Mouse (Mus musculus) kidney, embryonic 15.5 days (tissue): ENCODE results near the gene Cstad. TPM values are rescaled to one million over a fixed set of nuclear protein-coding genes. Genes with fewer than 3 reads are reported as not detected.

Source experiments
- ATAC-seq: fragments of 200-750 bp; cut with Nextera tagmentation; replicated peaks from 2 replicates; pipeline ENCODE4 v1.8.0; 2017; ENCODE audit warnings: moderate TSS enrichment; ENCODE audit not compliant: low FRiP score
- H3K27ac ChIP-seq: fragments of 300-500 bp; sonication (generic); 2 replicates; pipeline ENCODE4 v1.5.1; 2015; ENCODE audit warnings: mild to moderate bottlenecking, inconsistent platforms
- H3K27me3 ChIP-seq: fragments of 300-500 bp; sonication (generic); 2 replicates; pipeline ENCODE4 v1.6.1; 2015; ENCODE audit warnings: inconsistent platforms
- H3K36me3 ChIP-seq: fragments of 300-500 bp; sonication (generic); 2 replicates; pipeline ENCODE4 v1.6.1; 2015; ENCODE audit warnings: inconsistent platforms
- H3K4me1 ChIP-seq: fragments of 300-500 bp; sonication (generic); 2 replicates; pipeline ENCODE4 v1.6.1; 2015; ENCODE audit warnings: inconsistent platforms
- H3K4me2 ChIP-seq: fragments of 300-500 bp; sonication (generic); 2 replicates; pipeline ENCODE4 v1.6.1; 2015; ENCODE audit warnings: moderate library complexity, mild to moderate bottlenecking, inconsistent platforms
- H3K4me3 ChIP-seq: fragments of 300-500 bp; sonication (generic); replicated peaks from 2 replicates; pipeline ENCODE4 v1.5.1; 2015; ENCODE audit warnings: mild to moderate bottlenecking, inconsistent platforms
- H3K9ac ChIP-seq: fragments of 300-500 bp; sonication (generic); 2 replicates; pipeline ENCODE4 v1.6.1; 2015; ENCODE audit warnings: mild to moderate bottlenecking, inconsistent platforms
- H3K9me3 ChIP-seq: fragments of 300-500 bp; sonication (generic); replicated peaks from 2 replicates; pipeline ENCODE4 v1.6.1; 2016; ENCODE audit warnings: inconsistent platforms
- WGBS: fragments of 180-500 bp; shearing (Covaris S2); methylation state at CpG from one replicate; pipeline ENCODE4 v1.1.7; 2015; ENCODE audit warnings: mixed read lengths; 5-methylcytosine and 5-hydroxymethylcytosine counted together
- polyA plus RNA-seq: library from polyadenylated mRNA; unstranded; fragments of >200 nt; fragmentation: Nextera tagmentation; extraction: Ambion mirVana; gene quantifications from 2 replicates; pipeline ENCODE4 v1.2.1, GENCODE M21; 2015

Gene Cstad
- polyA plus RNA-seq, 1 experiment from 2014 or later, result 1.8 TPM

GRCm38 (mm10) chr2:30577010-30577409, 17.8 kb upstream of the Cstad start:
- ATAC-seq, result no peak
- Histone ChIP-seq H3K4me3 (no peak overlapping the region), H3K27ac (no peak overlapping the region), H3K4me1 (0 out of 2 replicates have a peak, but pooled peaks cover 3% of the 10 kb centered on the region), H3K9me3 (peaks cover 7% of the 10 kb centered on the region; the same call in 1 of the 2 replicates), H3K4me2 (no peak overlapping the region), H3K36me3 (no peaks in the 10 kb centered on the region), H3K27me3 (no peaks in the 10 kb centered on the region), H3K9ac (no peak overlapping the region)
- WGBS, result 93% methylated on average over 9 of the region's 9 CpGs

- H3K4me1 ChIP-seq, result 0 out of 2 replicates have a peak, but pooled peaks cover 3% of the 10 kb centered on the region
- H3K9me3 ChIP-seq, result peaks cover 8% of the 10 kb centered on the region; the same call in 1 of the 2 replicates
- H3K27me3 ChIP-seq, result no peaks in the 10 kb centered on the region
- no peak overlapping the region for H3K4me3 ChIP-seq
- no peak for ATAC-seq
- H3K36me3 ChIP-seq, result no peaks in the 10 kb centered on the region
- H3K27ac ChIP-seq, result no peak overlapping the region
- H3K9ac ChIP-seq, result no peak overlapping the region
- 60% methylated on average over 2 of the region's 2 CpGs for WGBS
- no peak overlapping the region for H3K4me2 ChIP-seq
These were observed 16.8 kb upstream of the Cstad start for GRCm38 (mm10) chr2:30578006-30578405.

GRCm38 (mm10) chr2:30587161-30587560, 7.7 kb upstream of the Cstad start:
- H3K4me3 ChIP-seq, result no peak overlapping the region
- peak overlapping the region; percentile 41 for H3K27ac ChIP-seq
- ATAC-seq, result peak; percentile 27
- H3K27me3 ChIP-seq, result no peaks in the 10 kb centered on the region
- H3K4me2 ChIP-seq, result no peak overlapping the region
- no peak overlapping the region for H3K9ac ChIP-seq
- H3K36me3 ChIP-seq, result no peaks in the 10 kb centered on the region
- 18% methylated on average over 8 of the region's 8 CpGs for WGBS
- H3K4me1 ChIP-seq, result peaks cover 36% of the 10 kb centered on the region
- H3K9me3 ChIP-seq, result no peaks in the 10 kb centered on the region

GRCm38 (mm10) chr2:30587671-30588070, 7.2 kb upstream of the Cstad start:
- 0 out of 2 replicates have a peak overlapping the region, but pooled peaks have one; percentile 41 for H3K27ac ChIP-seq
- no peaks in the 10 kb centered on the region for H3K27me3 ChIP-seq
- no peaks in the 10 kb centered on the region for H3K36me3 ChIP-seq
- peaks cover 40% of the 10 kb centered on the region for H3K4me1 ChIP-seq
- no peak overlapping the region for H3K9ac ChIP-seq
- no peaks in the 10 kb centered on the region for H3K9me3 ChIP-seq
- 52% methylated on average over 2 of the region's 2 CpGs for WGBS
- ATAC-seq, result no peak
- no peak overlapping the region for H3K4me3 ChIP-seq
- no peak overlapping the region for H3K4me2 ChIP-seq

- no peaks in the 10 kb centered on the region for H3K27me3 ChIP-seq
- ATAC-seq, result no peak
- H3K9me3 ChIP-seq, result no peaks in the 10 kb centered on the region
- H3K27ac ChIP-seq, result peak overlapping the region; percentile 59; the same call in 1 of the 2 replicates
- 49% methylated on average over 4 of the region's 4 CpGs for WGBS
- H3K9ac ChIP-seq, result no peak overlapping the region
- no peak overlapping the region for H3K4me3 ChIP-seq
- H3K4me1 ChIP-seq, result peaks cover 54% of the 10 kb centered on the region
- no peak overlapping the region for H3K4me2 ChIP-seq
- H3K36me3 ChIP-seq, result no peaks in the 10 kb centered on the region
These were observed 5.8 kb upstream of the Cstad start for GRCm38 (mm10) chr2:30588985-30589511.

- Histone ChIP-seq H3K27ac (no peak overlapping the region), H3K9ac (no peak overlapping the region), H3K9me3 (no peaks in the 10 kb centered on the region), H3K4me2 (no peak overlapping the region), H3K27me3 (no peaks in the 10 kb centered on the region), H3K36me3 (no peaks in the 10 kb centered on the region), H3K4me1 (peaks cover 61% of the 10 kb centered on the region), H3K4me3 (no peak overlapping the region)
- 73% methylated on average over 4 of the region's 4 CpGs for WGBS
- ATAC-seq, result no peak
These were observed 5.1 kb upstream of the Cstad start for GRCm38 (mm10) chr2:30589781-30590180.

- Histone ChIP-seq H3K4me2 (peak overlapping the region; percentile 47), H3K4me3 (no peak overlapping the region), H3K36me3 (no peaks in the 10 kb centered on the region), H3K9ac (no peak overlapping the region), H3K27ac (peak overlapping the region; percentile 55), H3K9me3 (no peaks in the 10 kb centered on the region), H3K27me3 (no peaks in the 10 kb centered on the region), H3K4me1 (peaks cover 70% of the 10 kb centered on the region)
- 9% methylated on average over 3 of the region's 3 CpGs for WGBS
- ATAC-seq, result no peak
These were observed 3.9 kb upstream of the Cstad start for GRCm38 (mm10) chr2:30590909-30591308.

- no peaks in the 10 kb centered on the region for H3K27me3 ChIP-seq
- peaks cover 62% of the 10 kb centered on the region for H3K4me1 ChIP-seq
- no peak overlapping the region for H3K4me2 ChIP-seq
- H3K9ac ChIP-seq, result no peak overlapping the region
- WGBS, result 76% methylated on average over 6 of the region's 6 CpGs
- no peaks in the 10 kb centered on the region for H3K36me3 ChIP-seq
- H3K9me3 ChIP-seq, result no peaks in the 10 kb centered on the region
- H3K27ac ChIP-seq, result no peak overlapping the region
- ATAC-seq, result no peak
- no peak overlapping the region for H3K4me3 ChIP-seq
These were observed 2.4 kb upstream of the Cstad start for GRCm38 (mm10) chr2:30592391-30592790.

GRCm38 (mm10) chr2:30592951-30593350, 1.9 kb upstream of the Cstad start:
- Histone ChIP-seq H3K4me1 (peaks cover 58% of the 10 kb centered on the region), H3K4me2 (no peak overlapping the region), H3K9me3 (no peaks in the 10 kb centered on the region), H3K27ac (peak overlapping the region; percentile 99; the same call in 1 of the 2 replicates), H3K36me3 (no peaks in the 10 kb centered on the region), H3K27me3 (no peaks in the 10 kb centered on the region), H3K9ac (no peak overlapping the region), H3K4me3 (no peak overlapping the region)
- ATAC-seq, result no peak
- WGBS, result 84% methylated on average over 6 of the region's 6 CpGs

- Histone ChIP-seq H3K9ac (peak overlapping the region; percentile 72), H3K4me3 (no peak overlapping the region)
- 52% methylated on average over 13 of the region's 13 CpGs for WGBS
These were observed 1.1 kb upstream of the Cstad start for GRCm38 (mm10) chr2:30593636-30594310.

GRCm38 (mm10) chr2:30595796-30596195, 956 bp downstream of the Cstad start:
- no peak for ATAC-seq
- peak overlapping the region; percentile 72 for H3K9ac ChIP-seq
- H3K27ac ChIP-seq, result peak overlapping the region; percentile 99
- H3K4me1 ChIP-seq, result peaks cover 55% of the 10 kb centered on the region
- peak overlapping the region; percentile 64 for H3K4me3 ChIP-seq
- H3K27me3 ChIP-seq, result no peaks in the 10 kb centered on the region
- H3K4me2 ChIP-seq, result peak overlapping the region; percentile 72
- 79% methylated on average over 4 of the region's 4 CpGs for WGBS
- H3K36me3 ChIP-seq, result no peaks in the 10 kb centered on the region
- H3K9me3 ChIP-seq, result no peaks in the 10 kb centered on the region

More at GRCm38 (mm10) chr2:30593636-30594310, 1.1 kb upstream of the Cstad start:
- peak overlapping the region; percentile 72 for H3K4me2 ChIP-seq
- no peaks in the 10 kb centered on the region for H3K27me3 ChIP-seq
- peak overlapping the region; percentile 99 for H3K27ac ChIP-seq
- H3K36me3 ChIP-seq, result no peaks in the 10 kb centered on the region
- H3K9me3 ChIP-seq, result no peaks in the 10 kb centered on the region
- peaks cover 52% of the 10 kb centered on the region for H3K4me1 ChIP-seq
- no peak for ATAC-seq

GRCm38 (mm10) chr2:30599621-30600020, 4.8 kb downstream of the Cstad start:
- no peak overlapping the region for H3K4me2 ChIP-seq
- H3K27ac ChIP-seq, result peak overlapping the region; percentile 94
- H3K27me3 ChIP-seq, result no peaks in the 10 kb centered on the region
- H3K4me1 ChIP-seq, result peaks cover 63% of the 10 kb centered on the region
- WGBS, result 49% methylated on average over 3 of the region's 3 CpGs
- H3K36me3 ChIP-seq, result no peaks in the 10 kb centered on the region
- no peak overlapping the region for H3K4me3 ChIP-seq
- no peak for ATAC-seq
- no peak overlapping the region for H3K9ac ChIP-seq
- H3K9me3 ChIP-seq, result no peaks in the 10 kb centered on the region
